Comparison of ENCODE assay signal across 17 mouse cellular contexts in genomic region chr9:124108356-124109127, GRCm38 (mm10).
"Had no signal": no experiment of that assay in that cellular context is flagged by ENCODE, and none has a peak within 500 bp of the region (broad histone marks: within the 10 kb centered on the region; RNA-seq: fewer than 3 reads in every experiment).

No protein-coding gene starts in this region.

- H3K4me2 ChIP-seq: limb, embryonic 15.5 days; liver, embryonic 15.5 days; lung, embryonic 14.5 days; midbrain, embryonic 11.5 days; midbrain, embryonic 15.5 days; neural tube, embryonic 13.5 days had no signal

- H3K27me3 ChIP-seq: limb, embryonic 15.5 days; liver, embryonic 15.5 days; midbrain, embryonic 15.5 days; neural tube, embryonic 13.5 days had no signal

- H3K4me1 ChIP-seq: limb, embryonic 15.5 days; midbrain, embryonic 15.5 days; neural tube, embryonic 13.5 days had no signal

- H3K9ac ChIP-seq: limb, embryonic 15.5 days; liver, embryonic 15.5 days; lung, embryonic 14.5 days; midbrain, embryonic 15.5 days; neural tube, embryonic 13.5 days had no signal

- H3K27ac ChIP-seq: limb, embryonic 15.5 days; liver, embryonic 15.5 days; midbrain, embryonic 15.5 days; neural tube, embryonic 13.5 days had no signal

- H3K4me3 ChIP-seq: limb, embryonic 15.5 days; liver, embryonic 15.5 days; midbrain, embryonic 15.5 days; neural tube, embryonic 13.5 days had no signal

- H3K36me3 ChIP-seq: limb, embryonic 15.5 days; liver, embryonic 15.5 days; midbrain, embryonic 15.5 days; neural tube, embryonic 13.5 days had no signal

- DNase-seq: kidney, adult 8-10 months; kidney, postnatal 25 days; layer of hippocampus, postnatal 36 days; lung, embryonic 14.5 days; lung, postnatal 10 days; lung, postnatal 4 days; retina, postnatal 1 day; right cerebral cortex, postnatal 4 days; spleen, adult 18-20 months; thymus, adult 18-20 months; thymus, postnatal 36 days had no signal

- H3K9me3 ChIP-seq: limb, embryonic 15.5 days; liver, embryonic 15.5 days; midbrain, embryonic 15.5 days; neural tube, embryonic 13.5 days had no signal

- ATAC-seq: intestine, postnatal 0 days; midbrain, embryonic 15.5 days had no signal
